Mouse (Mus musculus): ENCODE results near the gene Elof1. TPM values are rescaled to one million over a fixed set of nuclear protein-coding genes. Genes with fewer than 3 reads are reported as not detected.
A peak's percentile ranks its signal among the peaks of the same experiment; 100 is the strongest.
"Not testable (repeated sequence)": the region's sequence is repeated elsewhere in the genome, so short reads cannot be mapped to it uniquely, and the experiment has no call there.

The Elof1 gene
- total RNA-seq (2021) = 66.9 and 74.2 TPM in 2 replicates
- long read RNA-seq, experiment 1, transcript Elof1-201 (3 exons, 888 nt) = major isoform, 95 of 117 reads
- long read RNA-seq, experiment 1, transcript Elof1-204 (3 exons, 567 nt) = minor isoform, 5 of 117 reads
- long read RNA-seq, experiment 1, transcript Elof1-202 (2 exons, 1,053 nt) = minor isoform, 9 of 117 reads
- long read RNA-seq, experiment 1, partial matches to known transcripts = 0 of 117 reads
- long read RNA-seq, experiment 1, other reads (novel, unspliced or antisense) = 5 of 117 reads
- long read RNA-seq, experiment 2, transcript Elof1-202 (2 exons, 1,053 nt) = minor isoform, 5 of 119 reads
- long read RNA-seq, experiment 2, transcript Elof1-201 (3 exons, 888 nt) = major isoform, 100 of 119 reads
- long read RNA-seq, experiment 2, partial matches to known transcripts = 4 of 119 reads
- long read RNA-seq, experiment 2, other reads (novel, unspliced or antisense) = 4 of 119 reads

DNA sequence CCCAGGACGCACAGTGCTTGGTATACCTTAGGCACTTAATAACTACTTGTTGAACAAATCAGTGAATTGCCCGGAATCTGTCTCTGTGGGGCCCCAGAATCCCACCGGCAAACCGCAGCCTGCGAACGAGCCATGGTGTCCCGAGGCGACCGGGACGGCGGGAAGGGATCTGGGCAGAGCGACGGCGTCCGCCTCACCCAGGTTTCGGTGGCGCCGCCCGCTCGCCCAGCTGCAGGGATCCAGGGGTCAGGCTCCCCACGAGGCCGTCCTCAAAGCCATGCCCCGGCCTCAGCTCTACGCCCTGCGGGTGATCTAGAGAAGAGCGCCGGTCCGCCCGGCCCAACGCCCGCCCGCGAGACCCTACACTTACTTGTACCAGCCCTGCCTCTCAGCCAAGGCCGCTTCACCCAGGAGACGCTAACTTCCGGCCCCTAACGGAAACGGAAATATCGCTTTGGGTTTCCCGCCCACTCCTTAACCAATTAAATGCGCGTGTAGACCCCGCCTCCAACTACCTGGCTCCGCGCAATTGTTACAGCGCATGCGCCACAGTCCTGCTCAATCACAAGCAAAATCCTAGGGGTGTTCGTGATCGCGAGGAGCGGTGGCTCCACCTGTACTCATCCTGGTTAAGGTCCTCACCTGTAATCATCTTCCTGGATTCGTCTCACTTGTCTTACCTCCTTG, at the start of gene Elof1:
Gene Elof1, minus strand, starts transcription at position 433 of the 687 bp plus-strand sequence.
- DNase-seq = peak; percentile 95

DNA sequence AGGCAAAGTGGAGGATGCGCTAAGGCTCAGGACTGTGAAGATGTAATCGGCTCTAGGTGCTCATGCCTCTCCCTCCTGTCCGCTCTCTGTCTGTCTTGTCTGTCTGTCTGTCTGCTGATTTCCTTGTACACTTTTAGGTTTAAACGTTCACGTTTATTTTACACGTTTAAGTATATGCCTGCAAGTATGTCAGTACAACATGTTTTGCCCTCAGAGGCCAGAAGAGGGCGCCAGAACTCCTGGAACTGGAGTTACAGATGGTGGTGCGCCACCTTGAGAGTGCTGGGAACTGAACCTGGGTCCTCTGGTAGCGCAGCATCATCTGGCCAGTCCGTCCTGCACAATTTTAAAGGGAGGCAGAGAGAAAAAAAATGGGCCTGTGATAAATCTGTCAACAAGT, 49.7 kb upstream of the Elof1 start:
- DNase-seq = no peak

DNA sequence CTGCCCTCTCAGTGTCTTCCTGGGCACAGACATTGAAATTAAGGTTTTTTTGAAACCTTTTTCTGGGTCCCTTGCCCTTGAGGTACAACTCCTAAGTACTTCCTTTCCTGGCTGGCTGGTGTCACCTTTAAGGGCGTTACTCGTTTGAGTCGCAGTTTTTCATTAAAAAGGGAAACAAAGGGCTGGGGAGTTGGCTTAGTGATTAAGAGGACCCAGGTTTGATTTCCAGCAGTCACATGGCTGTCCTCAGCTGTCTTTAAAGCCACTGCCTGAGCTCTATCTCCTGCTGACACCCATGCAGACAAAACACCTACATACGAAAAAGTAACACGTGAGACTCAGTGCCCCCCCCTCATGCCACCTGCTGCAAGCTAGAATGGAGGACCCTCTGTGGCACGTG, 49.0 kb upstream of the Elof1 start:
- DNase-seq = no peak

DNA sequence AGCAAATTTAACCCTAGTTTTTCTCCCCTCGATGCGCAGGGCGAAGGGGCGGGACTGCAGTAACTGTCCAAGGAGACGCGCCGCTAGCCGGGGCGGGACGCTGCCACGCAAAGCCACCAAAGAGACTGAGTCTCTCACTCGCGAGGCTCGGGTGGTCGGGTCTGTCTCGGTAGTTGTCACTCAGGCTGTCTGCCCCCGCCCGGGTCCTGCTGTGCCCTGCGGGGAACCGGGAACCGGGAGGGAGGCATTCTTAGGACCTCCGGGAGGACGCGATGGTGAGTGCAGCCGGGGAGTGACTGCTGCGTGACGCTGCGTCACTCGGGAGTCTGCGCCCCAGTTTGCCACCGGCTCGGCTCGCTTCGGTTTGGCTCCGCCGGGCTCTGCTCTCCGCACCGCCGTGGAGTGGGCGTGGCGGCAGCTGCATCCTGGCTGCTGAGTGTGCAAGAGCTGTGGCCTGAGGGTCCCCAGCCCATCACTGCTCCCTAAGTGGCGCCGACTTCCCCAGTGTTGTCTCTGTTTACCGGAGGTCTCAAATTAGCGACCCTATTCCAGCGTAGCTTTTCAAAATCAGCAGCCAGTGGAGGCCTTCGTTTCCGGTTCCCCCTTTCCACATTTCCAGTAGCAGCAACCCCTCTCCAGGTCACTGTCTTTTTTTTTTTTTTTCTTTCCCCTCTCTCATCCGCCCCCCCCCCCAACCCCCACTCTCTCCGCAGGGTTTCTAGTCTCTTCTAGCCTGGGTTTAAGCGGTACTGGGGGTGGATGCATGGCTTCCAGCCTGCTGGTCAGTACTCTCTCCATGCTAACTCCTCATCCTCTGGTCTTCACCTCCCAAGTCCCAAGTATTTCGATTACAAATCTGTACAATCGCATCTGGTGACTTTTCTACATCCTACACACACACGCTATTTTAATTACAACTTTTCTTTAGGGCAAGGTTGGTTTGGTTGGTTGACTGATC, 48.0 kb upstream of the Elof1 start:
- peak; percentile 75 for DNase-seq

DNA sequence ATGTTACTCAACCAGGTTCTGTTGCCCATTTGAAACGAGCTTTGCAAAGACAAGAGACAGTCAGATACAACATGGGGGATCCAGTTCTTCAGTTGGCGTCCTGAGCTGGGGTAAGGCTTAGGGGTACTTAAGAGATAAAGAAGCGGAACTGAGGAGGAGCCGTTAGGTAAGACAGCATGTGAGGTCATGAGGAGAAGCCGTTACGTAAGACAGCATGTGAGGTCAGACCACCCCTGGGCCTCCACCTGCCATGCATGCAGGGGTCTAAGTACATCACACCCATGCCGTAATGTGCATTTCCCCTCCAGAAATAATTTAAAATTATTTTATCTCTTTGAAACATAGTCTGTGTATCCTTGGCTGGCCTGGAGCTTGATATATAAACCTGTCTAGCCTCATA, 45.9 kb upstream of the Elof1 start:
- no peak for DNase-seq

DNA sequence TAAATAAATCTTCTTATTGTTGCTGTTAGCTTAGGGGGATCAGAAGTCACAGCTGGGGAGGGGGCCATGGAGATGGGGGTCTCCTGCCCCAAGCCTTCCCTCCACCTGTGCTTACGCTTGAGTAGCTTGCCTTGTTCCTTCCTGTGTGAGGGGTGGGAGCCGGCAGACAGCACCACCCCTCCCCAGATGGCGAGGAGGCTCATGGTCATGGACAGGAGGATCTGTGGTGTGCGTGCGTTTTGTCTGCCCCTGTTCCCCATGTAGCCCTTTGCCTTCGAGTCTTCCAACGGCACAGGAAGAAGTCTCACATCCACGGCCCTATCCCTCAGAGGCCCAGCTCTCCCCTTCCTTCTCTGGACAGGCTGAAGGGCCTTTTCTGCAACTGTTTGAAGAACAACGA, 45.3 kb upstream of the Elof1 start:
- no peak for DNase-seq

DNA sequence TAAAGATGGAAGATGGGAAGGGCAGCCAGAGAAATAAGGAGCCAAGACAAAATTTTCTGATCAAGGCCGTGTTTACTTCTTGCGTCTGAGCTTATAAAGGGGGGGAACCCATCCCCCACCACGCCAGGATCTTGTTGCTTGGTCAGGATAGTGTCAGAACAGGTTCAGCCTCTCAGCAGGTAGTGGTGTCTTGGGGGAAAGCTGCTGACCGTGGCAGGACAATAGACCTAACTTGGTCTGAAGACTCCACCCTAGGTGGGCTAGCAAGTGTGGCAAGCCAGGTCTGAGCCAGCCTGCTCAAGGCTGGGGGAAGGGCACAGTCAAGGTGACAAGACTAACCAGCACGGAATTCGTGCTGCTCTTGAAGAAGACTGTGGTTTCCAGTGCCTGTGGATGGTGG, 44.3 kb upstream of the Elof1 start:
- DNase-seq = no peak

DNA sequence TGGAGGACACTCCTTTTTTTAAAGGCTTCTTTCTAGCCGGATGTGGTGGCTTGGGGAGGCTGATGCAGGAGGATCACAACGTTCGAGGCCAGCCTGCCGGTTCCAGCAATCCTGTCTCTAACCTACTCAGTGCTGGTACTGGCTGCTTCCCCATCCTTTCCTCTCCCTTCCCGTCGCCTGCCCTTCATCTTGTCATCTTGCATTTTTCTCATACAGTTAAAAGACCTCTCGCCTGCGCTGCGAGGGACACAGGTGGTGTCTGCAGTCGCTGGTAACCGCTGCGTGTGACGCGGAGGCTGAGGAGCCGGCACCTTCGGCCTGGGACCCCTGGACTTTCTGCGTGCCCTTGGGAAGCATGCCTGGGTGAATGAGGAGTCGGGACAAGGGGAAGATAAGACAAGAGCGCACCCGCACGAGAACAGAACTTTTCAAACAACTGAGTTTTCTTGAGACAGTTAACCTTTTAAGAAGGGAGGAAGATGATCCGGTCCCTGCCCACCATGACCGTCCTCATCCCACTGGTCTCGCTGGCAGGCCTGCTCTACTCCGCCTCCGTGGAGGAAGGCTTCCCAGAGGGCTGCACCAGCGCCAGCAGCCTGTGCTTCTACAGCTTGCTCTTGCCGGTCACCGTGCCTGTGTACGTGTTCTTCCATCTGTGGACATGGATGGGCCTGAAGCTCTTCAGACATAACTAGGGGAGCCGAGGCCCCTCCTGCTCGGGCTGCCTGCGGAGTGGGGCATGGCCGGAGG, 40.7 kb upstream of the Elof1 start:
- peak; percentile 27 for DNase-seq

DNA sequence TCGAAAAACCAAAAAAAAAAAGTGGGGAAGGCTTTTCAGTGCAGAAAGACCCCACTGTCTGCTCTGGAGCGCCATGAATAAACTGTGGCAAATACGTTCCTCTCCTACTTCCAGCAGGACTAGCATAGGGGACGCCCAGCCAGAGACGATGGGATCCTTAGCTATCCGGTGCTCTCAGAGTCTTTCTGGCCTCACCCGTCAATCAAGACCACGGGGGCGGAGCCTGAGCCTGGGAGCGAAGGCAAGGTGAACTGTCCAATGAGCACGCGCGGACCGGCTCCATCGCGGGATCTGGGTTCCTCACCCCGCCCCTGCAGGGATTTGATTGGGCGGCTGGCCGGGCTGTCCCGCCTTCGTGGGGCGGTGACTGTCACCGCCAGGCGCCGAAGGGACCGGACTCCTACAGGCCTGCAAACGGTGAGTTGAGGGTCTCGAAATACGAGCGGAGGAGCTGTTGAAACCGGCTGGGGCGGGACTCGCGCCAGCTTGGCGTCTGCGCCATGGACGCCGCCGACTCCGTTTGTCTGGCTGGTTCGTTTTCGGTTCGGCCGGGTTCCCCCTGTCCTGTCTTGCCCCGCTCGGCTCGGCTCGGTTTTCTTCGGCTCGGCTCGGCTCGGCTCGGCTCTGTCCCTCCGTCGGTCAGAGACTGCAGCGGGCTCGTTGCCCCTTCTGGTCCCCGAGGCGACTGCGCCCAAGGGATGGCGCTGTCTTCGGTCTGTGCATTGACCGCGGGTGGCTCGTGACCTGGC, 39.7 kb upstream of the Elof1 start, which contains the start of gene Pigyl:
Gene Pigyl, plus strand, starts transcription at position 350 of the 749 bp plus-strand sequence.
- peak; percentile 100 for DNase-seq

DNA sequence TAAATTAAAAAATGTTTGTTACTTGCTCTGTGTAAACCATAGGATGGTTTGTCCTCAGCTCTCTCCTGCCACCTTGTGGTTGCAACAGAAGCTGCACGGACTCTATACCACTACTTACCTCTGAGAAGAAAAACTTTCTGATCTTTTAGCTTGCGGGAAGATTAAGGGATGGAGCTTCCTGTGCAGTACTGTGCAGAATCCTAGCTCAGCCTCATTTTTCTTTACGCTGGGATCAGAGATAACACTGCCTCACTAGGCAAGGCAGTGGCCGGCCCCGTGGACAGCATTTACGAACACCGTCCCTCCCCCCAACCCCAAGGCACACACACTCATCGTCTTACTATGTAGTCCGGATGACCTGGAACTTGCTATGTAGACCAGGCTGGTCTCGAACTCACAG, 38.6 kb upstream of the Elof1 start:
- DNase-seq = peak; percentile 79

DNA sequence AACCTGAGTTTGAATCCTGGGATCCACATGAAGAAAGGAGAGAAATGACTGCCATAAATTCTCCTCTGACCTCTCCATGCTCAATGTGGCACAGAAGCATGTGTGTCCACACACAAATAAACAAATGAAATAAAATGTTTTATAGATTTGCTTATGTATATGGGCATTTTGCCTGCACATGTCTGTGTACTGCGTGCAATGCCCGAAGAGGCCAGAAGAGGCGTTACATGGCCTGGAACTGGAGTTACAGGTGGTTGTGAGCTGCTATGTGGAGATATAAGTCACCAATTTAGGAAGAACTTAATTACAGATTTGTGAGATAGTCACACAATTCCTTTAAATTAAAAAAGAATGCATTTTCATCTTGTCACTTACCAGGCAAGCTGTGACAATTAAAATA, 36.8 kb upstream of the Elof1 start:
- DNase-seq = no peak

DNA sequence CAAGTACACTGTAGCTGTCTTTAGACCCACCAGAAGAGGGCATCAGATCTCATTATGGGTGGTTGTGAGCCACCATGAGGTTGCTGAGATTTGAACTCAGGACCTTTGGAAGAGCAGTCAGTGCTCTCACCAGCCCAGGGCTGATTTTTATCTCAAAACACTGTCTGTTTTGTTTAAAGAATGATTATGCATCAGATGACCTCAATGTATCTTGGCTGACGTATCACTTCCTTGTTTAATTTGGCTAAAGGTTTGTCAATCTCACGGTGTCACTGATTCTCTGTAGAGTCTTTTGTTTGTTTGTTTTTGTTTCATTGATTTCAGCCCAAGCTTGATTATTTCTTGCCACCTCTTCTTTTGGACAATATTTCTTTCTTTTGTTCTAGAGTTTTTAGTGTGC, 34.0 kb upstream of the Elof1 start:
- no peak for DNase-seq

DNA sequence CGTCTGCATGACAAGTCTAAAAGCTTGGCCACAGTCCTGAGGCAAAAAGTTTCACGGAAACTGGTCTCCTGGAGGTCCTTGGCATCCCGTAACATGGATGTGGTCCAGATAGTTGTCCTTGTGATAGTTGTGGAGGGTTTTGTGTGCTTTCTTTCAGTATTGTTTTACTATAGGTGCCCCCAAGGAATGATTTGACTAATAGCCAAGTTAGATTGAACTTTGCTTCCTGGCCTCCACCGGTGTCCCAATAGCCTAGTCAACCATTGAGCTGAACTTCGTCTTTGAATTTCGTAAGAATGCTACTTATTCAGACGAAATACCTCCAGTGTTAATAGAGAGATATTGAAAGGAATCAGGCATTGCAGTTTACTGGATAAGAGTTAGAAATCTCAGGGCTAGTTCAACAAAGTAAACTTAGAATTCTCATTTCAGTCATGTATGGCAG, 33.3 kb upstream of the Elof1 start:
- not testable (repeated sequence) for DNase-seq

DNA sequence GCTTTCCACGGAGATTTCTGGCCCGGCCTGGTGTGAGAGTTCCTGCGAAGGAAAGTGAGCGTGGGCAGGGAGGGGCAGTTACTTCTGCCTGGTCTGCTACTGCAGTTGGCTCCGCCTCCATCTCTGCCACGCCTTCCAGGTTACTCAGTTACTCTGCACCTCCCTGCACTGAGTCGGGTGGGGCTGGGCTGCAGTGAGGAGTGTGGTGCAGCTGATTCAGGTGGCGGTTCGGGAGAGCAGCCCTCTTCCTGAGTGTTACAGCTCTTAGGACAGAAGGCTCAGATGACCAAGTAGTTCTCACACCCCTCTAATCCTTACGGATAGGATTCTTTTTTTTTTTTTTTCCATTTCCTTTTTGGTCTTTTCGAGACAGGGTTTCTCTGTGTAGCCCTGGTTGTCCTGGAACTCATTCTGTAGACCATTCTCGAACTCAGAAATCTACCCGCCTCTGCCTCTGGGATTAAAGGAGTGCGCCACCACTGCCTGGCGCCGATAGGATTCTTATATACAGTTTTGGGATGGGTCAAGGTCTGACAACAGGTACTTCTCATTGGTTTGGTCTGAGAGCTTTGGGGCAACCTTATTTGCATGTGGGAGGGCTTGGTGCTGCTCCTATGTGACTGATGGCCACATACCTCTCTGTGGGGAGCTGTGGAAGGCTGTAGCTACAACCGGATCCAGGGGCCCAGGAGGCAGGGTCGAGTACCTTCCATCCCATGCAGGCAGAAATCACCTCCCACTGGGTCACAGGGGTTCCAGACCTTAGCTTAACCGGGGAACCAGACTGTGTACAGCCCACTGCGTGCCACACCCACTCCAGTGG, 32.7 kb upstream of the Elof1 start:
- no peak for DNase-seq

DNA sequence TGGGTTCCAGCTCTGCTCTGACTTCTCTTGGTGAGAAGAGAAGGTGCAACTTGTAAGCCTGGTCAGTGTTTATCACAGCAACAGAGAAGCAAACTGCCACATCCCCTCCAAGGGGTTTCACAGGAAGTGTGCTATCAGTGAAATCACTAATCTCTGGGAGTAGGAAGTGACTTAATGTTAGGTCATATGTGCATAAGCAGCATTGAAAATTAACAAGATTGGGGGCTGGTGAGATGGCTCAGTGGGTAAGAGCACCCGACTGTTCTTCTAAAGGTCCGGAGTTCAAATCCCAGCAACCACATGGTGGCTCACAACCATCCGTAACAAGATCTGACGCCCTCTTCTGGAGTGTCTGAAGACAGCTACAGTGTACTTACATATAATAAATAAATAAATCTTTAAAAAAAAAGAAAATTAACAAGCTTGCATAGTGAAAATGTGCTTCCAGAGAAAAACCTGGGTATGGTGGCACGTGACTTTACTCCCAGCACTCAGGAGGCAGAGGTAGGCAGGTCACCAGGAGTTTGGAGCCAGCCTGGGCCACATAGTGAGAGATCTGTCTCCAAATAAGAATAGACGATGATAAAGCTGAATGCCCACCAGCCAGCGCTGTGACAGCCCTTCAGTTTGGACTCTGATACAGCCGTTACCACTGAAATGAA, 27.5 kb upstream of the Elof1 start:
- DNase-seq = no peak

DNA sequence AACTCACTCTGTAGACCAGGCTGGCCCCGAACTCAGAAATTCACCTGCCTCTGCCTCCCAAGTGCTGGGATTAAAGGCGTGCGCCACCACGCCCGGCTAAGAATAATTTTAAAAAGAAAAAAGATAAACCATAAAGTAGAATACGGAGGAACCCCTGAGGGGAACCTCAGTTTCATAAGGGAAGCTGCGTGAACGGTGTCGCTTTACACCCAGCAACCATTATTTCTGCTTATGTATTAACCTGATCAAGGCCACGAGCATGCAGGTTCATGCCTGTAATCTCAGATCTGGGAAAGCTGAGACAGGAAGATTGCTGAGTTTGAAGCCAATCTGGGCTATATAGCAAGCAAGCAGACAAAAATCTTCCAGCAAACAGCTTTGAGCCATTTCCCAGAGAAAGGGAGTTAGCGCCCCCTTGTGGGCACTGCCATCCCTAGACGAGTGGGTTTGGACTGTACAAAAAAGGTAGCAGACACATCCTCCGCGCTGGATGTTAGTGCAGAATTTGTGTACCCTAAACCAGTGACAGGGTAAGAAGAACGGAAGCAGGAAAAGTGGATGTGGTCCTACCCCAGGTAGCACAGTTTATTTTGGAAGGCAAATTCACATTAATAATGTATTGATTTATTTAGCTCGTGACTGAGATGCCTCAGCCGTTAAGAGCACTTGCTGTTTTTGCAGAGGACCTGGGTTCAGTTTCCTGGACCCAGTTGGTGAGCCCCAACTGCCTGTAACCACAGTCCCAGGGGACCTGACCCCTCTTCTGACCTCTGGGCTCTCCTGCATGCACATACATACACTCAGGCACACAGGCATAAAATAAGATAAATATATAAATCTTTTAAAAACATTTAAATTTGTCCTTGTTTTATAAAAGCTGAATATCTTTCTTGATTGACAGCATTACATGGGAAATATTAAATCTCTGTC, 26.4 kb upstream of the Elof1 start:
- peak; percentile 94 for DNase-seq

DNA sequence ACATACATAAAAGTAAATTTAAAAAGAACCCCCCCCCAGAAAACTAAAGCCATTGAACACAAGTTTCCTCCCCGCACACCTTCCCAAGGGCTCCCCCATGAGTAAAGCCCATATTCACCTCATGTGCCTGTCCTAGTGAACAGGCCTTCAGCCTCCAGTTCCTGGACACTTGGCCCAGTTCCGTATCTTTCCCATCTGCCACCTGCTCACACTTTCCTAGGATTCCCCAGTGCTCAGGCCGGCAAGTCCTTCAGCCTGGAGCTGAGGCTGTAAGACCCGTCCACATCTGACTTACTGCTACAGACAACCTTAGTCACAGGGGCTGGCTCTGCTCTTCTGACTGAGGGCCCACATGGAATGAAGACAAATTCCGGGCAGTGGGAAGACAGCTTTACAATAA, 22.8 kb upstream of the Elof1 start:
- no peak for DNase-seq

DNA sequence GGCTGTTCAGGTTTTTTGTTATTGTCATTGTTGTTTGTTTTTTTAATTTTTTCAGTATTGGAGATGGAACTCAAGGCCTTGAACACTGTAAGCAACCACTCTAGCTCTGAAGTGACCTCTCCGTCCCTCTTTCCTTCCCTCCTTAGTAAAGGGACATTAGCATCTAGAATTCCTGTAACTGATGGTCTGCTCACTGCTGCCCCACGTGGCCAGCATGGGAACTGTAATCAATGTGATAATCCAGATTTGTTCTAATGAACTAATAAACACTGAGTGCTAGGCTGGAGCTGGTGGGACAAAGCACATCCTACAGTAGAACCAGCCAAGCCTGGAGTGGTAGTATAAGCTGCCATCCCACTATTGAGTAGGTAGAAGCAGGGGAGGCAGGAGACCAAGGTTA, 21.5 kb upstream of the Elof1 start:
- no peak for DNase-seq
